Mouse (Mus musculus): ENCODE results near the gene Nol4l. TPM values are rescaled to one million over a fixed set of nuclear protein-coding genes. Genes with fewer than 3 reads are reported as not detected.

The Nol4l gene
- total RNA-seq, 2 experiments from 2014 or later = 5.0 to 5.8 TPM

GRCm38 (mm10) chr2:153428485-153428884, 101.3 kb downstream of the Nol4l start:
- ATAC-seq (replicated peaks; ENCODE audit: low FRiP score, poor library complexity, severe bottlenecking) = no peak

GRCm38 (mm10) chr2:153426931-153427330, 102.8 kb downstream of the Nol4l start:
- no peak for ATAC-seq (replicated peaks; ENCODE audit: low FRiP score, poor library complexity, severe bottlenecking)

- no peak for ATAC-seq (replicated peaks; ENCODE audit: low FRiP score, poor library complexity, severe bottlenecking)
Observed at GRCm38 (mm10) chr2:153425998-153426670, 103.6 kb downstream of the Nol4l start.

- no peak for ATAC-seq (replicated peaks; ENCODE audit: low FRiP score, poor library complexity, severe bottlenecking)
Observed at GRCm38 (mm10) chr2:153425124-153425844, 104.5 kb downstream of the Nol4l start.

- no peak for ATAC-seq (replicated peaks; ENCODE audit: low FRiP score, poor library complexity, severe bottlenecking)
Observed at GRCm38 (mm10) chr2:153424557-153424956, 105.2 kb downstream of the Nol4l start.

- no peak for ATAC-seq (replicated peaks; ENCODE audit: low FRiP score, poor library complexity, severe bottlenecking)
Observed at GRCm38 (mm10) chr2:153423113-153423512, 106.7 kb downstream of the Nol4l start.

- ATAC-seq (replicated peaks; ENCODE audit: low FRiP score, poor library complexity, severe bottlenecking) = no peak
Observed at GRCm38 (mm10) chr2:153422051-153422450, 107.7 kb downstream of the Nol4l start.

GRCm38 (mm10) chr2:153421233-153421632, 108.5 kb downstream of the Nol4l start:
- no peak for ATAC-seq (replicated peaks; ENCODE audit: low FRiP score, poor library complexity, severe bottlenecking)

- ATAC-seq (replicated peaks; ENCODE audit: low FRiP score, poor library complexity, severe bottlenecking) = no peak
Observed at GRCm38 (mm10) chr2:153418381-153418780, 111.4 kb downstream of the Nol4l start.

- 0 out of 2 replicates have a peak, but pooled peaks have one; percentile 36 for ATAC-seq (replicated peaks; ENCODE audit: low FRiP score, poor library complexity, severe bottlenecking)
Observed at GRCm38 (mm10) chr2:153417841-153418240, 111.9 kb downstream of the Nol4l start.

- no peak for ATAC-seq (replicated peaks; ENCODE audit: low FRiP score, poor library complexity, severe bottlenecking)
Observed at GRCm38 (mm10) chr2:153414607-153415006, 115.2 kb downstream of the Nol4l start.

GRCm38 (mm10) chr2:153412563-153412962, 117.2 kb downstream of the Nol4l start:
- ATAC-seq (replicated peaks; ENCODE audit: low FRiP score, poor library complexity, severe bottlenecking) = no peak

- ATAC-seq (replicated peaks; ENCODE audit: low FRiP score, poor library complexity, severe bottlenecking) = no peak
Observed at GRCm38 (mm10) chr2:153411557-153411956, 118.2 kb downstream of the Nol4l start.

- no peak for ATAC-seq (replicated peaks; ENCODE audit: low FRiP score, poor library complexity, severe bottlenecking)
Observed at GRCm38 (mm10) chr2:153408971-153409370, 120.8 kb downstream of the Nol4l start.

GRCm38 (mm10) chr2:153406882-153407281, 122.9 kb downstream of the Nol4l start:
- no peak for ATAC-seq (replicated peaks; ENCODE audit: low FRiP score, poor library complexity, severe bottlenecking)

- no peak for ATAC-seq (replicated peaks; ENCODE audit: low FRiP score, poor library complexity, severe bottlenecking)
Observed at GRCm38 (mm10) chr2:153404882-153405281, 124.9 kb downstream of the Nol4l start.

- ATAC-seq (replicated peaks; ENCODE audit: low FRiP score, poor library complexity, severe bottlenecking) = no peak
Observed at GRCm38 (mm10) chr2:153404062-153404461, 125.7 kb downstream of the Nol4l start.

GRCm38 (mm10) chr2:153399166-153399565, 130.6 kb downstream of the Nol4l start:
- ATAC-seq (replicated peaks; ENCODE audit: low FRiP score, poor library complexity, severe bottlenecking) = no peak

GRCm38 (mm10) chr2:153397790-153398515, 131.8 kb downstream of the Nol4l start:
- no peak for ATAC-seq (replicated peaks; ENCODE audit: low FRiP score, poor library complexity, severe bottlenecking)

GRCm38 (mm10) chr2:153393045-153393444, 136.7 kb downstream of the Nol4l start:
- ATAC-seq (replicated peaks; ENCODE audit: low FRiP score, poor library complexity, severe bottlenecking) = no peak

GRCm38 (mm10) chr2:153389831-153390230, 139.9 kb downstream of the Nol4l start:
- no peak for ATAC-seq (replicated peaks; ENCODE audit: low FRiP score, poor library complexity, severe bottlenecking)
